Comparison of ENCODE assay signal across 8 mouse cellular contexts in the genomic region with DNA sequence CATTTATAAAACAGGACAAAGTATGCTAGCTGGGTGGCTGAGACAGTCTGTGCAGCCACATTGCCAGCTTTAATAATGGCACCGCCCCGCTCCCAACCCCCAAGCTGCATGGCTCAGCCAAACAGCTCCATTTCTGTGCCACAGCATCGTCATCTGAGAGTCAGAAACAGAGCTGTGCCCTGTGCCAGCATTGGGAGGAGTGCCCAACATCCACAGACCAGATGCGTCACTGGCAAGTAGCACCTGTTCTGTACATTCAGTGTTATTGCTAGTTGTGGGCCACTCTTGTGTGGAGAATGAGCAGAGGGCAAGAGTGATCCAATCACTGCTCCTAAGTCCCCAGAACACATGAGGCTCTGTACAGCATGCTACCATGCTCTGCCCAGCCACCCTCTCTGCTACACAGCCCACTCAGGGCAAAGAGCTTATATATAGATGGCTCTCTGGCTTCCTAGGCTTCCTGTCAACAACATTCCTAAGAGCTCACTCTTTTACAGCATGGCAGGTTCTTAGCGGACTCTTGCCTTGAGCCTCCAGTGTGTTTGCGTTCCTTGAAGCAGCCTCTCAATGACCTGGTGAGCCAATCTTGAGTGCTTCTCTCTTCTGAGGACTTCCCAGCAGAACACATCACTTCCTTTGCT. TPM values are rescaled to one million over a fixed set of nuclear protein-coding genes. Genes with fewer than 3 reads are reported as not detected.
DNase-seq lines count a peak whose midpoint lies in the region; ATAC-seq and TF ChIP-seq lines count a peak whose summit lies in the region.

No protein-coding gene starts in this region.

- no peak for TF ChIP-seq CTCF in forebrain, postnatal 0 days (IDR thresholded peaks at IDR 0.05; ENCODE audit: low read depth)

- WGBS in forebrain, postnatal 0 days, result 70% methylated on average over 6 of the region's 6 CpGs

- H3K9ac ChIP-seq in forebrain, postnatal 0 days, result no peak overlapping the region

- no peaks in the 10 kb centered on the region for H3K36me3 ChIP-seq in forebrain, postnatal 0 days (ENCODE audit: insufficient read depth)

- peak; percentile 41 to 45 for DNase-seq in frontal cortex, postnatal 36 days (ENCODE audit: low spot score in 2 of 2)
- no peak for DNase-seq in frontal cortex, postnatal 14 days (ENCODE audit: low spot score in 2 of 2)
- peak; percentile 43 for DNase-seq in forebrain, postnatal 0 days
- DNase-seq in layer of hippocampus, adult 9-10 months (ENCODE audit: low spot score), result peak; percentile 58
- DNase-seq in lung, postnatal 36 days, result peak; percentile 74
- no peak for DNase-seq in urinary bladder, postnatal 25 days (ENCODE audit: low spot score)
- DNase-seq in c-Kit-positive CD71-positive TER-119-positive erythroid progenitor cells, embryonic 14.5 days (ENCODE audit: low spot score), result no peak

- H3K9me3 ChIP-seq in forebrain, postnatal 0 days (ENCODE audit: low read length), result no peaks in the 10 kb centered on the region

- no peak for ATAC-seq in forebrain, postnatal 0 days
- no peak for ATAC-seq in megakaryocyte progenitor cell, adult 5-6 weeks (replicated peaks; ENCODE audit: poor library complexity)

- peaks cover 11% of the 10 kb centered on the region; the same call in 1 of the 2 replicates for H3K4me1 ChIP-seq in forebrain, postnatal 0 days (ENCODE audit: insufficient read depth)

- no peak overlapping the region for H3K4me2 ChIP-seq in forebrain, postnatal 0 days (ENCODE audit: low read depth)

- no peak overlapping the region for H3K27ac ChIP-seq in forebrain, postnatal 0 days (ENCODE audit: low read depth, low read length)

- no peaks in the 10 kb centered on the region for H3K27me3 ChIP-seq in forebrain, postnatal 0 days (ENCODE audit: insufficient read depth, low read length)

- no peak overlapping the region for H3K4me3 ChIP-seq in forebrain, postnatal 0 days (ENCODE audit: low read depth, low read length)

RNA-seq across cellular contexts. Expression of a gene that starts 20.4 kb away (rescaled TPM):
- total RNA-seq in forebrain, postnatal 0 days (2014; rRNA removed), result 12.2 and 26.0 TPM in 2 replicates
- polyA plus RNA-seq in forebrain, postnatal 0 days (2015; fragmentation: Nextera tagmentation; extraction: Ambion mirVana), result 41.7 and 56.4 TPM in 2 replicates
- total RNA-seq in megakaryocyte progenitor cell, adult 5-6 weeks (2015), result 37.8 and 45.5 TPM in 2 replicates
- 9.7 and 13.9 TPM in 2 replicates for total RNA-seq in megakaryocyte progenitor cell, adult 5-6 weeks (2017)

Comparison
In these comparisons a context has a peak if more than half of its experiments do, and no peak if none do; other contexts are left out.
1. DNase-seq: peak in frontal cortex, postnatal 36 days (2 of 2), forebrain, postnatal 0 days (single experiment), layer of hippocampus, adult 9-10 months (single experiment) and lung, postnatal 36 days (single experiment); none in frontal cortex, postnatal 14 days (0 of 2), urinary bladder, postnatal 25 days (single experiment) and c-Kit-positive CD71-positive TER-119-positive erythroid progenitor cells, embryonic 14.5 days (single experiment).